Mouse (Mus musculus) embryonic facial prominence, embryonic 14.5 days (tissue): Measurements from ENCODE around the gene Man1b1. TPM values are rescaled to one million over a fixed set of nuclear protein-coding genes. Genes with fewer than 3 reads are reported as not detected.

ENCODE experiments used
- ATAC-seq: fragments of 200-750 bp; cut with Nextera tagmentation; 2 replicates; pipeline ENCODE4 v1.8.0; 2017; ENCODE audit warnings: low read depth, moderate number of reproducible peaks, moderate TSS enrichment
- DNase-seq: peaks from one replicate; pipeline ENCODE4 v3.0.0-alpha.2; 2015; ENCODE audit warnings: low spot score
- H3K27ac ChIP-seq: fragments of 300-500 bp; sonication (generic); replicated peaks from 2 replicates; pipeline ENCODE4 v1.5.1; 2014; ENCODE audit warnings: low read depth, mild to moderate bottlenecking, low read length, moderate library complexity
- H3K27me3 ChIP-seq: fragments of 300-500 bp; sonication (generic); replicated peaks from 2 replicates; pipeline ENCODE4 v1.6.1; 2014; ENCODE audit warnings: low read length; ENCODE audit not compliant: control insufficient read depth, insufficient read depth
- H3K36me3 ChIP-seq: fragments of 300-500 bp; sonication (generic); 2 replicates; pipeline ENCODE4 v1.6.1; 2014; ENCODE audit warnings: low read length, mixed read lengths; ENCODE audit not compliant: control insufficient read depth, insufficient read depth
- H3K4me1 ChIP-seq: fragments of 300-500 bp; sonication (generic); 2 replicates; pipeline ENCODE4 v1.6.1; 2014; ENCODE audit warnings: antibody characterized with exemption, low read length; ENCODE audit not compliant: control insufficient read depth, insufficient read depth
- H3K4me2 ChIP-seq: fragments of 300-500 bp; sonication (generic); 2 replicates; pipeline ENCODE4 v1.6.1; 2014; ENCODE audit warnings: low read depth, mild to moderate bottlenecking, low read length, moderate library complexity, mixed read lengths
- H3K4me3 ChIP-seq: fragments of 300-500 bp; sonication (generic); 2 replicates; pipeline ENCODE4 v1.5.1; 2014; ENCODE audit warnings: low read depth, mild to moderate bottlenecking, low read length
- H3K9ac ChIP-seq: fragments of 300-500 bp; sonication (generic); 2 replicates; pipeline ENCODE4 v1.6.1; 2014; ENCODE audit warnings: low read depth, mild to moderate bottlenecking, low read length, moderate library complexity, mixed read lengths
- H3K9me3 ChIP-seq: fragments of 300-500 bp; sonication (generic); 2 replicates; pipeline ENCODE4 v1.6.1; 2016; ENCODE audit warnings: low read length; ENCODE audit not compliant: control insufficient read depth
- WGBS: fragments of 180-500 bp; shearing (Covaris S2); extraction: QIAGEN DNeasy Blood & Tissue Kit; methylation state at CpG from one replicate; pipeline ENCODE4 v1.1.7; 2014; 5-methylcytosine and 5-hydroxymethylcytosine counted together
- polyA plus RNA-seq: library from polyadenylated mRNA; unstranded; fragments of >200 nt; fragmentation: Nextera tagmentation; extraction: Ambion mirVana; gene quantifications from 2 replicates; pipeline ENCODE4 v1.2.1, GENCODE M21; 2014

The Man1b1 gene
- polyA plus RNA-seq, 1 experiment from 2014 or later, result 75.0 TPM

DNA sequence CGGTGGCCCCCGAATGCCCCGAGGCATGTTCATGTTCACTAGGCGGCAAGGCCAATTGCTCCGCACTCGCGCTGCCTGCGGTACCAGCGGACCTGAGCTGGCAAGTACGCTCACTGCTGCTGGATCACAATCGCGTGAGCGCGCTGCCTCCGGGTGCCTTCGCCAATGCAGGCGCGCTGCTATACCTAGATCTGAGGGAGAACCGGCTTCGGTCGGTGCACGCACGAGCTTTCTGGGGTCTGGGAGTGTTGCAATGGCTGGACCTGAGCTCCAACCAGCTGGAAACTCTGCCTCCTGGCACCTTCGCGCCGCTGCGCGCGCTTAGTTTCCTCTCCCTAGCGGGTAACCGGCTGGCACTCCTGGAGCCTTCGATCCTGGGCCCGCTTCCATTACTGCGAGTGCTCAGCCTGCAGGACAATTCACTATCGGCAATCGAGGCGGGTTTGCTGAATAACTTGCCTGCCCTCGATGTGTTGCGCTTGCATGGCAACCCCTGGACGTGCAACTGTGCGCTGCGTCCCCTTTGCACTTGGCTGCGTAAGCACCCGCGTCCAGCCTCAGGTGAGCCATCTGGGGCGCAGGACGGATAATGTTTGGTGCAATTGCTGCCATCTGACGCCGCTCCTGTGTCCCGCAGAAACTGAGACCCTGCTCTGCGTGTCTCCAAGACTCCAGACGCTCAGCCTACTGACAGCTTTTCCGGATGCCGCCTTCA, 41.9 kb upstream of the Man1b1 start:
- no peaks in the 10 kb centered on the region for H3K9me3 ChIP-seq
- no peak overlapping the region for H3K27ac ChIP-seq
- H3K4me2 ChIP-seq, result peak overlapping the region; percentile 47
- DNase-seq, result no peak
- no peak for ATAC-seq
- peaks cover 62% of the 10 kb centered on the region for H3K27me3 ChIP-seq
- H3K9ac ChIP-seq, result no peak overlapping the region
- peak overlapping the region; percentile 27 for H3K4me3 ChIP-seq
- peaks cover 12% of the 10 kb centered on the region for H3K36me3 ChIP-seq
- 0 out of 2 replicates have a peak, but pooled peaks cover 4% of the 10 kb centered on the region for H3K4me1 ChIP-seq
- under 1% methylated on average over 39 of the region's 54 CpGs for WGBS

DNA sequence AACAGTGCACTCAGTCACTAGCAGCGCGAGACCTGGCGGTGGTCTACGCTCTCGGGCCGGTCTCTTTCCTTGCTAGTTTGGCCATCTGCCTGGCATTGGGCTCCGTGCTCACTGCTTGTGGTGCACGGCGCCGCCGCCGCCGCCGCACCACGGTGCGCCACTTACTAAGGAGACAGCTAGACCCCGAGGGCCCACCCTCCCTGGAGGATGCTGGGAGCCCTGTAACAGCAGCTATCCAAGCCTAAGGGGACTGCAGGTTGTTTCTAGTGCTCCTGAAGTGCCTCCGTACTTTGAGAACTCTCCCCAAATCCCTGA, 41.4 kb upstream of the Man1b1 start:
- 0 out of 2 replicates have a peak, but pooled peaks cover 4% of the 10 kb centered on the region for H3K4me1 ChIP-seq
- no peak for ATAC-seq
- H3K9me3 ChIP-seq, result no peaks in the 10 kb centered on the region
- H3K4me3 ChIP-seq, result peak overlapping the region; percentile 27
- DNase-seq, result no peak
- H3K9ac ChIP-seq, result no peak overlapping the region
- H3K27me3 ChIP-seq, result peaks cover 67% of the 10 kb centered on the region
- H3K36me3 ChIP-seq, result peaks cover 7% of the 10 kb centered on the region
- no peak overlapping the region for H3K27ac ChIP-seq
- WGBS, result under 1% methylated on average over 17 of the region's 18 CpGs
- peak overlapping the region; percentile 47 for H3K4me2 ChIP-seq

DNA sequence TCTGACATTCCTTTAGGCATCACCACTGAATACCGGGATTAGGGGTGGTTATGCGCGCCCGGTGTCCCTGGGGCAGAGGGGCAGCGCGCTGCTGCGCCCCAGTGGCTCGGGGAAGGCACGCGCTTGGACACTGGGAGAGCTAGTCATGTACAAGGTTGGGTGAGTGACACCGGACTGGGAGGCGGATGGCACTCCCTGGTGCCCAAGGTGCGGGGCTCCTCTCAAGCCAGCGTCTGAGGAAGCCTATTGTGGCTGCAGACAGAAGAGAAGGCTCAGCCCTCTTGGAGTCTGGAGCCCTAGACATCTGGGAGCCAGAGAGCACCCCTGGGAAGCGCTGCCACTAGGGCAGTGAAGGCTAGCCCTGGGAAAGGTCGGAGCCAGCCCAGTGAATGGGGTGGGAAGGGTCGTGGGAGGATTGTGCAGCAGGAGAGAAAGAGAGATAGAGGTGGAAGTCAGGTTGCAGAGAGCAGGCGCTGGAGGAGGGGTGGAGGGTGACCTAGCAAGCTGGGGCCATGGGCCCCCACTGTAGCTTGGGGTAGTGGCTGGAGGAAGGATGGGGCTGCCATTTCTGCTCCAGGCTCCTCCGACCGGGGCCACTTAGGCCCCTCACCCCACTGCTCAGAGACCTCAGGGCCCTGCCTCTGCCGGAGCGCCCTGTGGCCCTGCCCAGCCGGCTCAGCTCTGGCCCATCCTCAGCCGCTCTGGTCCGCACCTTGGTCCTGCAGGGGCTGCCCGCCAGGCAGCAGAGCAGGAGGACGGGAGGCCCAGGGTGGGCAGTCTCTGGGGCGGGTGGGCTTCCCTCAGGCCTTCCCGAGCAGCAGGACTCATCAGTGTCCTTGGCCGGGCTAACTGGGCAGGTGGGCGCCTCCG, 40.7 kb upstream of the Man1b1 start:
- Histone ChIP-seq H3K27me3 (peaks cover 70% of the 10 kb centered on the region), H3K4me2 (peak overlapping the region; percentile 57), H3K4me3 (peak overlapping the region; percentile 38), H3K36me3 (0 out of 2 replicates have a peak, but pooled peaks cover under 1% of the 10 kb centered on the region), H3K9ac (no peak overlapping the region), H3K4me1 (0 out of 2 replicates have a peak, but pooled peaks cover 4% of the 10 kb centered on the region), H3K9me3 (no peaks in the 10 kb centered on the region), H3K27ac (no peak overlapping the region)
- DNase-seq (no peak), ATAC-seq (no peak)
- WGBS, result 6% methylated on average over 26 of the region's 32 CpGs

DNA sequence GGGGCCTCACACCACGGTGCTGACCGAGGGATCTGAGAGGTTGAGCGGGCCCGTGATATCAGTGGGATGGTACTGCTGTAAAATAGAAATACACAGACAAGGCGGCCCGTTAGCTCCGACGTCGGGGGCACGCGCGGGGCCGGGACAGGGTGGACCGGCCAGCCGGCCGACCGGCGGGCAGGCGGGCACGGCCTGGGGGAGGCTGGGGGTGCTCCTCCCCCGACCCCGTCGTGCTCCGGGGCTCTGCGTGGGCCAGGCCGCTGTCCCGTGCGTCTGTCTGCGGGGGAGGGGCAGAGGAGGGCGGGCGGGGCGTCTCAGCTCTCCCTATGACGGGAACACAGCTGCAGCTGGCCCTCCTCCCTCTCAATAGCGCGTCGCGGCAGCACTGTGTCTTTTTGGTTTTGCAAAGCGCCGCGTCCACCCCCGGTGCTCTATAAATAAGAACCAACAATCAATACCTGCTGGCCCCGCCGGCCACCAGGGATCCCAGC, 40.0 kb upstream of the Man1b1 start:
- DNase-seq (no peak), ATAC-seq (peak; percentile 48; the same call in 1 of the 2 replicates)
- H3K4me1 ChIP-seq, result 0 out of 2 replicates have a peak, but pooled peaks cover 4% of the 10 kb centered on the region
- H3K36me3 ChIP-seq, result no peaks in the 10 kb centered on the region
- peaks cover 70% of the 10 kb centered on the region for H3K27me3 ChIP-seq
- no peak overlapping the region for H3K27ac ChIP-seq
- H3K4me3 ChIP-seq, result peak overlapping the region; percentile 38
- peak overlapping the region; percentile 57 for H3K4me2 ChIP-seq
- 4% methylated on average over 22 of the region's 43 CpGs for WGBS
- H3K9ac ChIP-seq, result peak overlapping the region; percentile 46; the same call in 1 of the 2 replicates
- no peaks in the 10 kb centered on the region for H3K9me3 ChIP-seq

DNA sequence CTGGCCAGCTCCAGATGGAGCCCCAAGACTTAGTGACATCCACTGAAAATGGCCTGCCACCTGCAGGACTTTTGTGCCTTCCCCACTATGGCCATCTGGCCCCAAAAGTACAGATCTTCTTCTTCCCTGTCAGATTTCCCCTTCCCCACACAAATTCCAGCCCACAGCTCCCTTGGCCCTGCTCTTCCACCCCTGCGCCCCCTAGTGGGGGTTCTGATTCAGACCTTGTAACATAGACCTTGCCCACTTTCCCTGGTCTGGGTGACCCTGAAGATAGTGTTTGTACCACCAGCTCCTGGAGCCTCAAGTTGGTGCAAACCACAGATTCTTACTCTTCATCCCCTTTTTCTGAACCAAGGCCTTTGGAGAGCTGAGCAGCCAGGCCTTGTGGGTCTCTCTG, 39.3 kb upstream of the Man1b1 start:
- no peaks in the 10 kb centered on the region for H3K36me3 ChIP-seq
- no peak overlapping the region for H3K9ac ChIP-seq
- DNase-seq (peak; percentile 66), ATAC-seq (peak; percentile 31; the same call in 1 of the 2 replicates)
- no peak overlapping the region for H3K4me3 ChIP-seq
- 0 out of 2 replicates have a peak, but pooled peaks cover 4% of the 10 kb centered on the region for H3K4me1 ChIP-seq
- no peak overlapping the region for H3K27ac ChIP-seq
- H3K4me2 ChIP-seq, result no peak overlapping the region
- H3K9me3 ChIP-seq, result no peaks in the 10 kb centered on the region
- WGBS, result 0% methylated on average over 1 of the region's 1 CpGs
- H3K27me3 ChIP-seq, result peaks cover 67% of the 10 kb centered on the region

DNA sequence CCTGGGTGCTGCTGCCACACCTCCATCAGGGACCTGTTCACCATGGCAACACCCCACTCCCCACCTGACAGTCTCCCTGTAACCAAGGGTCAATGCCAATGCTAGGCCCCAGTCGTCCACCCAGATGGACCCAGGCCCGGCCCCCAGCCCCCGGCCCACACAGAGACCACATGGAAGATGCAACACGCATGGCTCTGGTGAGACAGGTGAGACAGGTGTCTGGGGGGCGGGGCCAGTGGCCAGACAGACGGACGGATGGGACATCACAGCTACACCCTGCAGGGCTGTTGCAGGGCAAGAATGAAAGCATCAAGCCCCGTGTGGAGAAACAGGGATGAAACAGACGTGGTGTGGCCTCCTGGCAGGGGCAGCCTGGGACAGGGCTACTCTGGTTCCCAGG, 38.4 kb upstream of the Man1b1 start:
- Histone ChIP-seq H3K4me2 (no peak overlapping the region), H3K27ac (no peak overlapping the region), H3K9me3 (no peaks in the 10 kb centered on the region), H3K4me3 (no peak overlapping the region), H3K4me1 (0 out of 2 replicates have a peak, but pooled peaks cover 4% of the 10 kb centered on the region), H3K9ac (no peak overlapping the region), H3K27me3 (peaks cover 59% of the 10 kb centered on the region), H3K36me3 (no peaks in the 10 kb centered on the region)
- WGBS, result 81% methylated on average over 9 of the region's 9 CpGs
- no peak for ATAC-seq
- no peak for DNase-seq

DNA sequence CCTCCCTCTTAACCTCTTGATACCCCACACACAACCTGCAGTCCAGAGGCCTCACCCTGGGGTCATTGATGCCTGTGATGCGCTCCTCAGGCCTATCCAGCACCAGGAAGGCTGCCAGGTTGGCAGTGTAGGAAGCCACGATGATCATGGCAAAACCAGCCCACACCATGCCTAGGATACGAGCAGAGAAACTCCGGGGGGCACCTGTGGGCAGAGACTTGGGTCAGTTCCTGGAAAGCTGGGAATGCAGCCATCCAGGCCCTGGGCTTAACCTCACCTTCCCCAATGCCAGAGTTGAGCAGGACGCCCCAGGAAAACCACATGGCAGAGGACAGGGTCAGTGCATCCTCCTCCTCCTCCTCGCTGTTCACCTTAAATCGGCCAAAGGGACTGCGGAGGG, 35.0 kb upstream of the Man1b1 start:
- Histone ChIP-seq H3K4me1 (0 out of 2 replicates have a peak, but pooled peaks cover 4% of the 10 kb centered on the region), H3K4me3 (no peak overlapping the region), H3K27ac (no peak overlapping the region), H3K9me3 (no peaks in the 10 kb centered on the region), H3K27me3 (peaks cover 25% of the 10 kb centered on the region), H3K9ac (no peak overlapping the region), H3K36me3 (no peaks in the 10 kb centered on the region), H3K4me2 (no peak overlapping the region)
- DNase-seq, result no peak
- 74% methylated on average over 8 of the region's 8 CpGs for WGBS
- ATAC-seq, result no peak

DNA sequence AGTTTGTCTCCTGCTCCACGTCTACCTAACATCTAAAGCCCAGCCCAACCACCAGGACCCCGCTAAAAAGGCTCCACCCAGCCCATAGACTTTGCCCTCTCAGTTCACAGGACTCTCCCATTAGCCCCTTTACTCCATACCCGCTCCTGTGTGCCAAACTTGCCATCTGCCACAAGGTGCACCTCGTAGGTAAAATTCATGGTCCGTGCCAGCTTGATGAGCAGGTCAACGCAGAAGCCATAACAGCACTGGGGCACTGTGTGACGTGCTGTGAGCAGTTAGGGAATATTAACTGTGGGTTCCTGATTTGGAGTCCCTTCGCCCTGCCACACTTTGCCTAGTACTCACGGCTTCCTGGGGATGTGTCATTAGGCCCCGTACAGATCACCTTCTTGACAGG, 34.1 kb upstream of the Man1b1 start:
- Histone ChIP-seq H3K4me3 (no peak overlapping the region), H3K4me1 (no peaks in the 10 kb centered on the region), H3K4me2 (no peak overlapping the region), H3K9ac (no peak overlapping the region), H3K27ac (no peak overlapping the region), H3K36me3 (no peaks in the 10 kb centered on the region), H3K9me3 (no peaks in the 10 kb centered on the region), H3K27me3 (peaks cover 15% of the 10 kb centered on the region)
- no peak for DNase-seq
- WGBS, result 80% methylated on average over 10 of the region's 10 CpGs
- no peak for ATAC-seq
